Mouse (Mus musculus) thymus, adult 2 months (tissue): ENCODE results near the gene Ccn2. TPM values are rescaled to one million over a fixed set of nuclear protein-coding genes. Genes with fewer than 3 reads are reported as not detected.

ENCODE experiments used
- DNase-seq: peaks from one replicate; pipeline ENCODE4 v3.0.0; 2021
- H3K27ac ChIP-seq: fragments of 200-500 bp; 2 replicates; pipeline ENCODE4 v1.5.1; 2012; ENCODE audit warnings: low read length, control low read depth; ENCODE audit not compliant: control insufficient read depth, insufficient read depth
- H3K27me3 ChIP-seq: fragments of 200-500 bp; 2 replicates; pipeline ENCODE4 v1.6.1; 2012; ENCODE audit warnings: mild to moderate bottlenecking, low read length, moderate library complexity, mixed read lengths; ENCODE audit not compliant: control insufficient read depth, insufficient read depth
- H3K36me3 ChIP-seq: fragments of 200-500 bp; 2 replicates; pipeline ENCODE4 v1.6.1; 2012; ENCODE audit warnings: mild to moderate bottlenecking, low read length, moderate library complexity; ENCODE audit not compliant: control insufficient read depth, insufficient read depth
- H3K4me1 ChIP-seq: fragments of 200-500 bp; replicated peaks from 2 replicates; pipeline ENCODE4 v1.6.1; 2012; ENCODE audit warnings: low read length; ENCODE audit not compliant: control insufficient read depth, insufficient read depth
- H3K4me3 ChIP-seq: fragments of 200-500 bp; 2 replicates; pipeline ENCODE4 v1.5.1; 2012; ENCODE audit warnings: mild to moderate bottlenecking, low read length, control low read depth, moderate library complexity; ENCODE audit not compliant: control insufficient read depth, insufficient read depth
- CTCF ChIP-seq: fragments of 200-500 bp; IDR thresholded peaks from 2 replicates; pipeline ENCODE4 v1.5.1; 2012; ENCODE audit warnings: mild to moderate bottlenecking, control low read depth, low read length, moderate library complexity, borderline replicate concordance; ENCODE audit not compliant: control insufficient read depth, poor library complexity, insufficient read depth; ENCODE audit errors: extremely low read depth
- POLR2A ChIP-seq: fragments of 200-500 bp; IDR thresholded peaks from 2 replicates; pipeline ENCODE4 v1.6.1; 2012; ENCODE audit warnings: mild to moderate bottlenecking, low read length, control low read depth, moderate library complexity; ENCODE audit not compliant: control insufficient read depth, poor library complexity, insufficient read depth; ENCODE audit errors: extremely low read depth
- WGBS: fragments of 180-500 bp; shearing (Covaris S2); methylation state at CpG from one replicate; pipeline ENCODE4 v1.1.7; 2018; 5-methylcytosine and 5-hydroxymethylcytosine counted together
- polyA plus RNA-seq: library from polyadenylated mRNA; depleted of rRNA; stranded (reverse); fragments of >200 nt; gene quantifications from 2 replicates; pipeline ENCODE4 v1.2.3, GENCODE M21; 2012

The Ccn2 gene
- polyA plus RNA-seq, 1 experiment = 19.7 TPM

GRCm38 (mm10) chr10:24598693-24599092 is 3.5 kb downstream of the Ccn2 start:
- no peak overlapping the region for H3K4me3 ChIP-seq
- TF ChIP-seq POLR2A (no peak), CTCF (no peak)
- DNase-seq = no peak
- peaks cover 6% of the 10 kb centered on the region; the same call in 1 of the 2 replicates for H3K4me1 ChIP-seq
- H3K27me3 ChIP-seq = peaks cover 8% of the 10 kb centered on the region
- WGBS = 95% methylated on average over 6 of the region's 6 CpGs
- H3K27ac ChIP-seq = no peak overlapping the region
- no peaks in the 10 kb centered on the region for H3K36me3 ChIP-seq

- Histone ChIP-seq H3K36me3 (no peaks in the 10 kb centered on the region), H3K4me1 (peaks cover 6% of the 10 kb centered on the region; the same call in 1 of the 2 replicates), H3K27ac (no peak overlapping the region), H3K4me3 (no peak overlapping the region), H3K27me3 (peaks cover 6% of the 10 kb centered on the region)
- TF ChIP-seq POLR2A (no peak), CTCF (no peak)
- WGBS = 93% methylated on average over 5 of the region's 5 CpGs
- no peak for DNase-seq
These were observed 4.6 kb downstream of the Ccn2 start for GRCm38 (mm10) chr10:24599802-24600201.

GRCm38 (mm10) chr10:24603035-24603434 is 7.8 kb downstream of the Ccn2 start:
- Histone ChIP-seq H3K27ac (no peak overlapping the region), H3K4me1 (no peaks in the 10 kb centered on the region), H3K27me3 (no peaks in the 10 kb centered on the region), H3K36me3 (no peaks in the 10 kb centered on the region), H3K4me3 (no peak overlapping the region)
- 60% methylated on average over 2 of the region's 2 CpGs for WGBS
- no peak for DNase-seq
- TF ChIP-seq POLR2A (no peak), CTCF (no peak)

GRCm38 (mm10) chr10:24603727-24604126 is 8.5 kb downstream of the Ccn2 start:
- H3K27ac ChIP-seq = no peak overlapping the region
- DNase-seq = no peak
- no peaks in the 10 kb centered on the region for H3K36me3 ChIP-seq
- H3K27me3 ChIP-seq = no peaks in the 10 kb centered on the region
- TF ChIP-seq POLR2A (no peak), CTCF (no peak)
- no peaks in the 10 kb centered on the region for H3K4me1 ChIP-seq
- H3K4me3 ChIP-seq = no peak overlapping the region

- H3K4me1 ChIP-seq = no peaks in the 10 kb centered on the region
- TF ChIP-seq POLR2A (no peak), CTCF (no peak)
- no peak for DNase-seq
- H3K4me3 ChIP-seq = no peak overlapping the region
- no peak overlapping the region for H3K27ac ChIP-seq
- WGBS = 68% methylated on average over 3 of the region's 3 CpGs
- H3K27me3 ChIP-seq = no peaks in the 10 kb centered on the region
- no peaks in the 10 kb centered on the region for H3K36me3 ChIP-seq
These were observed 13.9 kb downstream of the Ccn2 start for GRCm38 (mm10) chr10:24609146-24609545.

GRCm38 (mm10) chr10:24609766-24610165 is 14.5 kb downstream of the Ccn2 start:
- Histone ChIP-seq H3K27ac (no peak overlapping the region), H3K4me1 (no peaks in the 10 kb centered on the region), H3K27me3 (no peaks in the 10 kb centered on the region), H3K4me3 (no peak overlapping the region), H3K36me3 (no peaks in the 10 kb centered on the region)
- no peak for DNase-seq
- 95% methylated on average over 9 of the region's 9 CpGs for WGBS
- no peak for TF ChIP-seq POLR2A
- no peak for TF ChIP-seq CTCF

GRCm38 (mm10) chr10:24614726-24615125 is 19.5 kb downstream of the Ccn2 start:
- H3K27me3 ChIP-seq = no peaks in the 10 kb centered on the region
- H3K27ac ChIP-seq = no peak overlapping the region
- no peak for DNase-seq
- no peak for TF ChIP-seq POLR2A
- no peak overlapping the region for H3K4me3 ChIP-seq
- H3K4me1 ChIP-seq = no peaks in the 10 kb centered on the region
- no peaks in the 10 kb centered on the region for H3K36me3 ChIP-seq
- 95% methylated on average over 4 of the region's 4 CpGs for WGBS
